Mouse (Mus musculus) limb, embryonic 14.5 days (tissue): ENCODE data around the gene Gm21913. TPM values are rescaled to one million over a fixed set of nuclear protein-coding genes. Genes with fewer than 3 reads are reported as not detected.
"Not testable (repeated sequence)": the region's sequence is repeated elsewhere in the genome, so short reads cannot be mapped to it uniquely, and the experiment has no call there.

Source experiments
- ATAC-seq: fragments of 200-750 bp; cut with Nextera tagmentation; 2 replicates; pipeline ENCODE4 v1.8.0; 2017; ENCODE audit warnings: low read depth, moderate number of reproducible peaks, moderate TSS enrichment; ENCODE audit not compliant: low FRiP score
- DNase-seq: peaks from one replicate; pipeline ENCODE4 v3.0.0-alpha.2; 2015; ENCODE audit warnings: low spot score
- H3K27ac ChIP-seq: fragments of 300-500 bp; sonication (generic); replicated peaks from 2 replicates; pipeline ENCODE4 v1.5.1; 2014; ENCODE audit warnings: low read depth, mild to moderate bottlenecking, low read length, moderate library complexity, mixed read lengths
- H3K27me3 ChIP-seq: fragments of 300-500 bp; sonication (generic); 2 replicates; pipeline ENCODE4 v1.6.1; 2014; ENCODE audit warnings: low read length, mixed read lengths; ENCODE audit not compliant: control insufficient read depth, insufficient read depth
- H3K36me3 ChIP-seq: fragments of 300-500 bp; sonication (generic); 2 replicates; pipeline ENCODE4 v1.6.1; 2014; ENCODE audit warnings: mild to moderate bottlenecking, low read length, moderate library complexity, mixed read lengths; ENCODE audit not compliant: control insufficient read depth, insufficient read depth
- H3K4me1 ChIP-seq: fragments of 300-500 bp; sonication (generic); 2 replicates; pipeline ENCODE4 v1.6.1; 2014; ENCODE audit warnings: antibody characterized with exemption, low read length, mixed read lengths; ENCODE audit not compliant: control insufficient read depth, insufficient read depth
- H3K4me2 ChIP-seq: fragments of 300-500 bp; sonication (generic); replicated peaks from 2 replicates; pipeline ENCODE4 v1.6.1; 2014; ENCODE audit warnings: low read depth, mild to moderate bottlenecking, low read length, moderate library complexity; ENCODE audit not compliant: severe bottlenecking
- H3K4me3 ChIP-seq: fragments of 300-500 bp; sonication (generic); replicated peaks from 2 replicates; pipeline ENCODE4 v1.5.1; 2014; ENCODE audit warnings: low read length
- H3K9ac ChIP-seq: fragments of 300-500 bp; sonication (generic); 2 replicates; pipeline ENCODE4 v1.6.1; 2014; ENCODE audit warnings: mild to moderate bottlenecking, low read depth, low read length, moderate library complexity; ENCODE audit not compliant: severe bottlenecking
- H3K9me3 ChIP-seq: fragments of 300-500 bp; sonication (generic); 2 replicates; pipeline ENCODE4 v1.6.1; 2016; ENCODE audit warnings: low read length; ENCODE audit not compliant: control insufficient read depth
- WGBS: fragments of 180-500 bp; shearing (Covaris S2); extraction: QIAGEN DNeasy Blood & Tissue Kit; methylation state at CpG from one replicate; pipeline ENCODE4 v1.1.7; 2014; 5-methylcytosine and 5-hydroxymethylcytosine counted together
- polyA plus RNA-seq, 2 experiments: library from polyadenylated mRNA; depleted of rRNA in 1 of 2; stranded (reverse) in 1 of 2; unstranded in 1 of 2; fragments of >200 nt; fragmentation: Nextera tagmentation in 1 of 2; extraction: Ambion mirVana in 1 of 2; gene quantifications; 2 replicates each; pipeline versions ENCODE4 v1.2.1 to v1.2.3; 2012 to 2014

Gene Gm21913
- not detected in 2 replicates for polyA plus RNA-seq (2012; rRNA removed)
- polyA plus RNA-seq (2014; fragmentation: Nextera tagmentation; extraction: Ambion mirVana) = not detected in 2 replicates

- H3K36me3 ChIP-seq, H3K4me1 ChIP-seq, H3K9ac ChIP-seq, H3K27ac ChIP-seq, H3K4me3 ChIP-seq, H3K9me3 ChIP-seq, ATAC-seq, H3K4me2 ChIP-seq, H3K27me3 ChIP-seq, DNase-seq: not testable (repeated sequence)
- no CpG with 5 or more reads among the region's 3 CpGs for WGBS
Measured at GRCm38 (mm10) chrY:74623596-74623995, at the start of gene Gm21913. Gm21913 (plus strand) TSS chrY:74623896.

Other genes with a start within 250 kb of the Gm21913 start
- not detected in 2 replicates for gene Gm29110, start 153.4 kb upstream of the Gm21913 start, polyA plus RNA-seq (2012; rRNA removed)
- gene Gm29110, start 153.4 kb upstream of the Gm21913 start, polyA plus RNA-seq (2014; fragmentation: Nextera tagmentation; extraction: Ambion mirVana) = not detected in 2 replicates